Mouse (Mus musculus) testis, adult 2 months (tissue): ENCODE results near the gene Pigk.

Source experiments
- CTCF ChIP-seq: fragments of 200-500 bp; IDR thresholded peaks from 2 replicates; pipeline ENCODE4 v1.5.1; 2012; ENCODE audit warnings: low read depth, mild to moderate bottlenecking, inconsistent platforms, low read length, moderate library complexity; ENCODE audit not compliant: control insufficient read depth, insufficient read depth, insufficient replicate concordance
- POLR2A ChIP-seq: fragments of 200-500 bp; IDR thresholded peaks from 2 replicates; pipeline ENCODE4 v1.6.1; 2012; ENCODE audit warnings: low read depth, mild to moderate bottlenecking, inconsistent platforms, low read length, moderate library complexity; ENCODE audit not compliant: control insufficient read depth

- no peak for TF ChIP-seq POLR2A
- no peak for TF ChIP-seq CTCF
Measured at GRCm38 (mm10) chr3:152756896-152757295, 43.0 kb downstream of the Pigk start.
